Mouse (Mus musculus): ENCODE results near the gene Evi2b. TPM values are rescaled to one million over a fixed set of nuclear protein-coding genes. Genes with fewer than 3 reads are reported as not detected.

Gene Evi2b
- polyA plus RNA-seq, 1 experiment from 2014 or later, result not detected

GRCm38 (mm10) chr11:79531485-79531884 is 7.9 kb upstream of the Evi2b start:
- Histone ChIP-seq H3K4me2 (no peak overlapping the region), H3K27me3 (replicated peaks) (no peaks in the 10 kb centered on the region), H3K9ac (no peak overlapping the region), H3K4me1 (replicated peaks) (peaks cover 25% of the 10 kb centered on the region), H3K4me3 (no peak overlapping the region), H3K9me3 (replicated peaks) (no peaks in the 10 kb centered on the region), H3K36me3 (0 out of 2 replicates have a peak, but pooled peaks cover 10% of the 10 kb centered on the region), H3K27ac (ENCODE audit: poor library complexity, severe bottlenecking) (no peak overlapping the region)
- no peak for ATAC-seq (ENCODE audit: insufficient number of reproducible peaks, low FRiP score)
- WGBS, result 92% methylated on average over 4 of the region's 4 CpGs

DNA sequence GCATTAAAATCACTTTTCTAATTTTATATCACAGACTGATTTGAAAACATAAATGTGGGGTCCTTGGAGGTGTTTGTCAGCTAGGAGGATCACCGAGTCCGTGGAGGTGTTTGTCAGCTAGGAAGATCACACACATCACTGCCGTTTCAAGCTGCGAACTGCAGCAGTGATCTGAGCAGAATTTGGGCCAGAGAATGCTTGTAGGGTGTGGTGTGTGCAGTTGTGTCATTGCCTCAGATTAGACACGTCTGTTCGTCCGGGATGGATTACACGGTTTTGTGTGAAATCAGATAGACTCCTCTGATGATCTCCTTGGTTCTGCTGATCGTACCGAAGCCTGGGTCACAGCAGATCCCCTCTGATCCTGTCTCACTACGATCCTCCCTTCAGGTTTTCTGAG is 7.2 kb upstream of the Evi2b start:
- H3K27ac ChIP-seq (ENCODE audit: poor library complexity, severe bottlenecking), result no peak overlapping the region
- no peak overlapping the region for H3K4me3 ChIP-seq
- WGBS, result 85% methylated on average over 11 of the region's 11 CpGs
- ATAC-seq (ENCODE audit: insufficient number of reproducible peaks, low FRiP score), result no peak
- no peak overlapping the region for H3K4me2 ChIP-seq
- no peak overlapping the region for H3K9ac ChIP-seq
- peaks cover 25% of the 10 kb centered on the region for H3K4me1 ChIP-seq (replicated peaks)
- H3K27me3 ChIP-seq (replicated peaks), result no peaks in the 10 kb centered on the region
- 0 out of 2 replicates have a peak, but pooled peaks cover 6% of the 10 kb centered on the region for H3K36me3 ChIP-seq
- no peaks in the 10 kb centered on the region for H3K9me3 ChIP-seq (replicated peaks)

GRCm38 (mm10) chr11:79530333-79530761 is 6.8 kb upstream of the Evi2b start, which contains the start of the genes Evi2 and Evi2a:
Gene Evi2, minus strand, starts transcription at chr11:79530589.
Gene Evi2a, minus strand, starts transcription at chr11:79530609.
- Histone ChIP-seq H3K9ac (no peak within 1 kb of the TSS), H3K9me3 (replicated peaks) (no peaks in the 10 kb centered on the region), H3K4me2 (no peak within 1 kb of the TSS), H3K27ac (ENCODE audit: poor library complexity, severe bottlenecking) (no peak within 1 kb of the TSS), H3K4me1 (replicated peaks) (peaks cover 25% of the 10 kb centered on the region), H3K36me3 (0 out of 2 replicates have a peak, but pooled peaks cover 6% of the 10 kb centered on the region), H3K4me3 (no peak within 1 kb of the TSS), H3K27me3 (replicated peaks) (no peaks in the 10 kb centered on the region)
- WGBS, result 85% methylated on average over 7 of the region's 7 CpGs
- ATAC-seq (ENCODE audit: insufficient number of reproducible peaks, low FRiP score), result no peak

- Histone ChIP-seq H3K4me1 (replicated peaks) (peaks cover 25% of the 10 kb centered on the region), H3K4me3 (no peak overlapping the region), H3K4me2 (no peak overlapping the region), H3K27me3 (replicated peaks) (no peaks in the 10 kb centered on the region), H3K9ac (no peak overlapping the region), H3K27ac (ENCODE audit: poor library complexity, severe bottlenecking) (no peak overlapping the region), H3K36me3 (0 out of 2 replicates have a peak, but pooled peaks cover 6% of the 10 kb centered on the region), H3K9me3 (replicated peaks) (no peaks in the 10 kb centered on the region)
- WGBS, result 95% methylated on average over 2 of the region's 2 CpGs
- ATAC-seq (ENCODE audit: insufficient number of reproducible peaks, low FRiP score), result no peak
Observed at GRCm38 (mm10) chr11:79529736-79530135, 6.2 kb upstream of the Evi2b start.

DNA sequence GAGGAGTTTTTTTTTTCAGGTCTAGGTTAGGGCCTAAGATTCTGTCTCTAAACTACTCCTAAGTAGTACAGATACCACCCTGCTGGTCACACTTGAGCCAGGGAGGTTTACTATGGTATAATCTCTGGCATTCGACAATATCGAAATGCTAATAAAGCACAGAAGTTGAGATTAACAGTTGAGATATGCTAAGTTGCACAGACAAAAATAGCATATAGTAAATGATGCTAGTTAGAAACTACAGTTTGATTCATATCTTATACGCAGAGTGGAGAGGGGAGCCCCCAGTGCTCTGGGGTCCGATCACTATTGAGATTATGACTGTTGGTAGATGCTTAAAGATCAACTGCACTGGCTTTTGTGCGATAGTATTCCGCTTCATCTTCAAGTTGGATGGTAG is 5.7 kb upstream of the Evi2b start:
- H3K27me3 ChIP-seq (replicated peaks), result no peaks in the 10 kb centered on the region
- H3K4me1 ChIP-seq (replicated peaks), result peaks cover 24% of the 10 kb centered on the region
- no peaks in the 10 kb centered on the region for H3K9me3 ChIP-seq (replicated peaks)
- H3K27ac ChIP-seq (ENCODE audit: poor library complexity, severe bottlenecking), result no peak overlapping the region
- no peak overlapping the region for H3K9ac ChIP-seq
- H3K4me2 ChIP-seq, result no peak overlapping the region
- WGBS, result 94% methylated on average over 6 of the region's 6 CpGs
- H3K4me3 ChIP-seq, result no peak overlapping the region
- ATAC-seq (ENCODE audit: insufficient number of reproducible peaks, low FRiP score), result no peak
- 0 out of 2 replicates have a peak, but pooled peaks cover 6% of the 10 kb centered on the region for H3K36me3 ChIP-seq

GRCm38 (mm10) chr11:79528601-79529000 is 5.0 kb upstream of the Evi2b start:
- H3K4me2 ChIP-seq, result no peak overlapping the region
- peaks cover 18% of the 10 kb centered on the region for H3K4me1 ChIP-seq (replicated peaks)
- WGBS, result 85% methylated on average over 3 of the region's 3 CpGs
- 0 out of 2 replicates have a peak, but pooled peaks cover 9% of the 10 kb centered on the region for H3K36me3 ChIP-seq
- H3K4me3 ChIP-seq, result no peak overlapping the region
- no peaks in the 10 kb centered on the region for H3K9me3 ChIP-seq (replicated peaks)
- no peak for ATAC-seq (ENCODE audit: insufficient number of reproducible peaks, low FRiP score)
- no peak overlapping the region for H3K27ac ChIP-seq (ENCODE audit: poor library complexity, severe bottlenecking)
- no peak overlapping the region for H3K9ac ChIP-seq
- H3K27me3 ChIP-seq (replicated peaks), result no peaks in the 10 kb centered on the region

GRCm38 (mm10) chr11:79527739-79528384 is 4.3 kb upstream of the Evi2b start:
- H3K4me1 ChIP-seq (replicated peaks), result peaks cover 11% of the 10 kb centered on the region; the same call in 1 of the 2 replicates
- H3K27me3 ChIP-seq (replicated peaks), result no peaks in the 10 kb centered on the region
- H3K9me3 ChIP-seq (replicated peaks), result no peaks in the 10 kb centered on the region
- ATAC-seq (ENCODE audit: insufficient number of reproducible peaks, low FRiP score), result no peak
- 0 out of 2 replicates have a peak, but pooled peaks cover 9% of the 10 kb centered on the region for H3K36me3 ChIP-seq
- no peak overlapping the region for H3K9ac ChIP-seq
- no peak overlapping the region for H3K4me2 ChIP-seq
- no peak overlapping the region for H3K27ac ChIP-seq (ENCODE audit: poor library complexity, severe bottlenecking)
- 65% methylated on average over 5 of the region's 5 CpGs for WGBS
- no peak overlapping the region for H3K4me3 ChIP-seq

- WGBS, result 56% methylated on average over 15 of the region's 15 CpGs
- Histone ChIP-seq H3K9ac (no peak overlapping the region), H3K27me3 (replicated peaks) (no peaks in the 10 kb centered on the region), H3K4me1 (replicated peaks) (peaks cover 9% of the 10 kb centered on the region; the same call in 1 of the 2 replicates), H3K36me3 (0 out of 2 replicates have a peak, but pooled peaks cover 9% of the 10 kb centered on the region), H3K27ac (ENCODE audit: poor library complexity, severe bottlenecking) (no peak overlapping the region), H3K4me3 (no peak overlapping the region), H3K4me2 (no peak overlapping the region), H3K9me3 (replicated peaks) (no peaks in the 10 kb centered on the region)
- ATAC-seq (ENCODE audit: insufficient number of reproducible peaks, low FRiP score), result no peak
Observed at GRCm38 (mm10) chr11:79527015-79527738, 3.6 kb upstream of the Evi2b start.

- H3K27ac ChIP-seq (ENCODE audit: poor library complexity, severe bottlenecking), result no peak overlapping the region
- no peak overlapping the region for H3K9ac ChIP-seq
- H3K4me3 ChIP-seq, result no peak overlapping the region
- peaks cover 9% of the 10 kb centered on the region; the same call in 1 of the 2 replicates for H3K4me1 ChIP-seq (replicated peaks)
- 84% methylated on average over 3 of the region's 3 CpGs for WGBS
- 0 out of 2 replicates have a peak, but pooled peaks cover 4% of the 10 kb centered on the region for H3K36me3 ChIP-seq
- H3K4me2 ChIP-seq, result no peak overlapping the region
- no peaks in the 10 kb centered on the region for H3K9me3 ChIP-seq (replicated peaks)
- no peaks in the 10 kb centered on the region for H3K27me3 ChIP-seq (replicated peaks)
- ATAC-seq (ENCODE audit: insufficient number of reproducible peaks, low FRiP score), result no peak
Observed at GRCm38 (mm10) chr11:79526549-79526948, 3.0 kb upstream of the Evi2b start.

DNA sequence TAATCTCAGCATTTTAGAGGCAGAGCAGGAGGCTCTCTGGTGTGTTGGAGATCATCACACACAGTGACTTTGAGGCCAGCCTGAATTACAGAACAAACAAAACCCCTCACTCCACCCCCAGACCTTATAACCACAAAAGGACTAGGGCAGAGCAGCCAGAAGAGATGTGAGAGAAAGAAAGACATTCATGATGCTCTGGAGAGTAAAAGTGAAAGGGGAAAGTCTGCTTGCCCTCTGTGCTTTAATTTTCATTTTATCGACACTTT is 681 bp upstream of the Evi2b start:
- Histone ChIP-seq H3K4me1 (replicated peaks) (peaks cover 9% of the 10 kb centered on the region; the same call in 1 of the 2 replicates), H3K4me3 (no peak overlapping the region), H3K9ac (no peak overlapping the region), H3K9me3 (replicated peaks) (no peaks in the 10 kb centered on the region), H3K27me3 (replicated peaks) (no peaks in the 10 kb centered on the region), H3K27ac (ENCODE audit: poor library complexity, severe bottlenecking) (no peak overlapping the region), H3K36me3 (0 out of 2 replicates have a peak, but pooled peaks cover 3% of the 10 kb centered on the region), H3K4me2 (no peak overlapping the region)
- ATAC-seq (ENCODE audit: insufficient number of reproducible peaks, low FRiP score), result no peak
- WGBS, result 88% methylated on average over 1 of the region's 1 CpGs

- no peak for ATAC-seq (ENCODE audit: insufficient number of reproducible peaks, low FRiP score)
- Histone ChIP-seq H3K4me1 (replicated peaks) (peaks cover 9% of the 10 kb centered on the region; the same call in 1 of the 2 replicates), H3K9ac (no peak overlapping the region), H3K27ac (ENCODE audit: poor library complexity, severe bottlenecking) (no peak overlapping the region), H3K9me3 (replicated peaks) (no peaks in the 10 kb centered on the region), H3K4me2 (no peak overlapping the region), H3K36me3 (0 out of 2 replicates have a peak, but pooled peaks cover 3% of the 10 kb centered on the region), H3K27me3 (replicated peaks) (no peaks in the 10 kb centered on the region), H3K4me3 (no peak overlapping the region)
- WGBS, result 77% methylated on average over 1 of the region's 1 CpGs
Observed at GRCm38 (mm10) chr11:79522944-79523343, 618 bp downstream of the Evi2b start.
